Mouse (Mus musculus) frontal cortex, postnatal 10 days (tissue): ENCODE data around the gene Larp6.
A peak's percentile ranks its signal among the peaks of the same experiment; 100 is the strongest.

Experiments
- DNase-seq, 2 experiments: peaks; one replicate each; pipeline ENCODE4 v3.0.0; 2022; ENCODE audit warnings: low spot score in 2 of 2, mixed read lengths in 1 of 2

Gene Larp6

DNA sequence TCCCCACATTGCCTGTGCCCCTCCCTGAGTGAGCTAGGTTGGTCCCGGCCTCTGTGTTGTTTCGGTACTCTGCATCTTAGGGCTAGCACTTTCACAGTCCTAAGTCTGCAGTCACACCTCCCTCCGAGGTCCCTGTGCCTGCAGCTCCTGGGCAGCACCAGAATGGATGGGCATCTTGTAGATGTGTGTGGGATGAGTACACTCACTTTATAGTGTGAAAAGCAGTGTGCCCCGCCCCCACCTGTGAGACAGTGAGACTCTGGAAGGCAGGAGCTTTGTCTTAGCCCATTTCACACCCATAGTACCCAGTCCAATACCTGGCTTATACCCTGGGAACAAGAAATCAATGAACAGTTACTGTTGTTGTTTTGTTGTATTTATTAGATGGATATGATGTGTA is 2.5 kb downstream of the Larp6 start:
- DNase-seq = no peak

DNA sequence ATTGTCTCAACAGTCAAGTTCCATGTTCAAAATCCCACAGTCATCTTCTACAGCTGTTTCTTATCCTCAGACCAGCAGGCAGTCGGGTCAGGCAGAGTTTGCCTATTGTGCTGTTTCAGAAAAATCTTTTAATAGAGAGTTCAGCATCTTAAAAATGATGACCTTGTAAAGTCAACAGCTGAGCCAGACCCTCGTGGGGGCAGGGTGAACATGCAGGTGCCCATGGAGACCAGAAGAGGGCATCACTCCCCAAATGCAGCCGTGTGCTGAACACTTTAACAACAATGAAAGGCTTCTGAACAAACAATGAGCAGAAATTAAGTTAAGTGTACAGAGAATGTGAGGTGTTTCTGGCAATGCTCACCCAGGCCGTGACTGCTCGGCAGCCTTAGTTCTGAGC is 3.0 kb downstream of the Larp6 start:
- no peak for DNase-seq

DNA sequence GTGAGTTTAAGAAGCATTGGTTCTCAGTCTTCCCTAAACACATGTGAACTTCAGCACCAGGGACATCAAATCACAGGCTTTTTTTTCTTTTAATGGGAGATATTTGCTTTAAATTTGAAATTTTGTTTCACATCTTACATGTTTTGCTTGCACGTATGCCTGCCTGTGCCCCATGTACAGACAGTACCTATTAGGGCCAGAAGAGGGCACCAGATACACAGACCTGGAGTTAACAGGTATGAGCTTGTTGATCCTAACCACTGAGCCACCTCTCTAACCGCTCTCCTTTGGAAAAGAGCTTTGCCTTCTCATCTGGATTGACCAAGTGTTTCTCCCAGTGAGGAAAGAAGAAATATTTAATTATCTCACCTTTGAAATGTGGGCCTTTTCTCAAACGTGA is 5.5 kb downstream of the Larp6 start:
- DNase-seq = no peak

DNA sequence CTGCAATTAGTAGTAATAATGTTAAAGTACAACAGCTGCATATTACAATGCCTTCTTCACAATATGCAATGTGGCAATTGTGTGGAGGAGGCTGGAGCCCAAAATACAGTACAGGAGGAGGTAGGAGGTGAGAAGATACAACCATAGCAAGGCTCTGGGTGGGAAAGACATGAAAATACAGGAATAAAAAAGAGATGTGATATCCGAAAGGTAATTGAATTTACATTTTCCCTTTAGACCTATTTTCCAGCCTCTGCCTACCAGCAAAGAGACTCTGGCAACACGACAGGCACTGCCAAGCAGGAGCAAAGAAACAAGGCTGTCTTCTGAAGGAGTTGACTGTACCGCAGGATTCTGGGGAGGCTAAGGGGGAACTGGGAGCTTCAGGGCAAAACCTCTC is 6.9 kb downstream of the Larp6 start:
- no peak for DNase-seq

DNA sequence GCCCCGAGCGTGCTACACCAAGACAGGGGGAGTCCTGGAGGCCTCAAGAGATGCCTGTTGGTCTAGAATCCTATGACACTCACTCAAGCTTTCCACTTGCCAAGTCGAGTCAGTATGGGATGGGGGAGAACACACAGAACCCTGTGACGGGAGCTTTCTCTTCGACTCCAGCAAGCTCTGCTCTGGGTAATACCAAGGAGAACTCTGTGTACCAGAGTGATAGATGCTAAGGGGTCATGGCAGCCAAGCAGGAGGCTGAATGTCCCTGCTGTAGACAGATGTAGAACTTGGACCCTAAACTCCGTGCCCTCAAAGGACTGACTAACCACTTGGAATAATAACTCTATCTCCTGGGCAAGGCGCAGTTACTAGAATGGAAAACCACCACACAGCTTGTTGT is 12.2 kb downstream of the Larp6 start:
- DNase-seq = no peak

DNA sequence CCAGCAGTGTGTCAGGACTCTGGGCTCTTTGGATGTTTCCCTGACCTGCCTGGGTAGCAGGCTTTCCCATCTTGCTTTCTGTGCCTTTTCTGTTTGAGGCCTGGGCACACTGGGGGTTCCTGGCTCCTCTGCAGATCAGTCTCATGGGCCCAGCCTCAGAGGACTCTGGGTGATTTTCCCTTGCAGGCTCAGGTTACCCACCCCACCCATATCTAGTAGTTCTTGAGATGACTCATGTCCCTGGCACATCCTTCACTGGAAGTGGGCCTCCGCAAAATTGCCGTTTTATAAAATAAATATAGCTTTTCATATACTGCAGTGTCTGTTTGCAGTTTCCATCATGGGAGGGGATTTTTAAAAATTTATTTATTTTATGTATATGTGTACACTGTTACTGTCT is 21.5 kb downstream of the Larp6 start:
- DNase-seq = no peak

DNA sequence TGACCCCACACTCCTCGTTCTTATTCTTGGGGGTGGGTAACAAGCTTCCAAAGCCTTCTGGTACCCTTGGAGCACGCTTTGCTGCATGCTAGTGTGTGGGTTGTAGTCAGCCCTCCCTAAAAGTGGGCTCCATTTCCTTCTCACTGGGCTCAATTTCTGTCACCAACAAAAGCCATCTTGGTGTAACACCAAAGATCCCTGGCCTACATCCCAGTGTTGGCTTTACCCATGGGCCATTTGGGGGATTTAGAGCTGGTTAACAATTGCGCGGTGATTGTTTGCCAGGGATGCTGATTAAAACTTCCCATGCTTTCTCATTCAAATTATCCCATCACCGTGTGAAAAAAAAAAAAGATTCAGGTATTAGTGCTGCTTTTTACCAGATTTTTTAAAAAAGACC is 26.3 kb downstream of the Larp6 start:
- DNase-seq = no peak

DNA sequence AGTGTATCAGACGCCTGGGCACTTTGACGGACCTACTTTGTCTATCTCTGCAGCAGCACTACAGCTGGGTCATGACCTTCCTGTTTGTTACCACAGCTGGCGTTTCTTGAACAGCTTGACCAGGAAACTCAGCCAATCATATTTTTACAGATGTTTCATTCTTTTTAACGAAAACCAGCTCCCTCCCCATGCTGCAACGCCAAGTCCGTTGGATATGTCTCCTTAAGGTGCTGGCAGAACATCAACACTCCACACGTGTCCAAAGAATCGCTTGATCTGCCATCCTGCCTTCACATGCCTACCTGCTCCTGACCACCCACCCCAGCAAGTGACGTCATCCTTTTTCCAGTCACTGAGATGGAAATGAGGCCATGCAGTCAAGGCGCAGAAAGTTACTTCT is 28.6 kb downstream of the Larp6 start:
- no peak for DNase-seq

DNA sequence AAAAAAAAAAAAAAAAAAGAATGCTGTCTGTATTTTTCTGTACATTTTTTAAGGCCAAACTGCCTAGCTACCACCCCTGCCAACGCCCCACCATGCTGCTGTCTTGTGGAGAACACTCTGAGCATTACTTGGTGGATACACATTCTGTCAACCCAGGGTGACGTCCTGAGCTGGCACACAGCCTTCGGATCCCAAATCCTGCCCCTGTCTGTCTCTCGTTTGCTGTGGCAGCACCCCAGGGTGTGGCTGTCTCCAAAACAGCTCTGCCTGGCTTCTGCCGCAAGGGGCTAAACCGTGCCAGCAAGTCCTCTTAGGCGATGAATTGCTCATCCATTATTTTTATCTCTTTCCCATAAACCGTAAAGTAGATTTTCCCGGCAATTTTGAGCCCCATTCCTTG is 29.7 kb downstream of the Larp6 start:
- DNase-seq = peak in 1 of 2 experiments; percentile 41

DNA sequence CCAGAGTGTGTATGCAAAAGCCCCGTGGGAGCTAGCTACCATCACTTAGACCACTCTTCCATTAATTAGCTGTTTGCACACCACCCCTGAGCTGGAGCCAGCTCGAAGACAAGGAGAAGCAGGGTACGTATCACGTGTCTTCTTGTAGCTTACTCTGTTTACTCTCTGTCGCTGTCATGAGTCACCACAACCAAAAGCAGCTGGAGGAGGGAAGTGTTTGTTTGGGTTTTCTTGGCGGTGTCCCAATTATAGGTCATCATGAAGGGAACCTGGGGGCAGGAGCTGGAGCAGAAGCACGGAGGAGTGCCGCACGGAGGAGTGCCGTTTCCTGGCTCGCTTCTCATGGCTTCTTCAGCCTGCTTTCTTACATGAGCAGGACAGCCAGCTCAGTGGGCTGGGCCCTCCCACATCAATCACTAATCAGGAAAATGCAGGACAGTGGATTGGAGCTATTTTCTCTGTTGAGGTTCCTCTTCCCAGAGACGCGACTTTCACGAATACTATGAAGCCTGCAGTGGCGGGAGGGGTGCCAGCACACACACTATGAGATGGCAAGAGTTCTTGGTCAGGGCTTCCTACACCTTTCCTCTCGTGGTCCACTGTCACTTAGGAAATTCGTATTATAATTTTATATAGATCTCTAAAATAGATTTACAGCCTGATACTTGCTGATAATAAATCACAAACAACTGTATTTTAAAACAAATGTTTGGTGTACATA is 30.6 kb downstream of the Larp6 start:
- DNase-seq = peak; percentile 21 to 44

DNA sequence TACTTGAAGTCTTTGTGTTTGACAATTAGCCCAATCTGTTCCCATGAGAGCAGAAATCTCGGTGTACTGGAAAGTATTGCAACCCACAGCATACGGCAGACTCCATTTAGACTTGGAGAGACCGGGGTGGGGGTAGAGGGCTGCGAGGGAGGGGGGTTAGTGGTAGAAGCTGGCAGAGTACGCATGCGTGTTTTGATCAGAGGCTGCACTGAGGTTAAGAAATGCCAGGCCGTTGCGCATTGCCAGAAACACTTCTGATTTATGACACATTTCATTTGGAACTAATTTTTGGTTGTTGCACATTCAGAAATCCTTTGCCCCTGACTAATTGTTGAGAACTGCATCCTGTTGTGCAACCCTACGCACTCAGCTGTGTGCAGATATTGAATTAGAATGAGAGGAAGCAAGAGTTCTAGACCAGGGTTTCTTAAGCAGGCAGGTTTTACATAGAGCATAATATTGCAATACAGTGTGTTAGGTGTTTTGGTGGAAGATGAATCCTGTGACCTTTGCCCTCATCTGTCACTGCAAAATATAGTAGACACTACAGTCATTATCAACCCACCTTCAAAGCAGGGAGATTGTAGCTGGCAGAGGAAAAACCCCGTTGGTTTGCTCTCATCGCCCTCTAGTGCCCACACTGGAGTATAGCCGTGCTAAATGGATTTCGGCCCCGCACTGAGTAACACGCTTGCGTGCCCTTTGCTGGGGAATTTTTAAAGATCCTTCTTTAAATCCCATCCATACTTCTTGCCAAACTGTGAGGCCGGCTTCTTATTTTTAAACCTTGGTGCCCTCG is 31.6 kb downstream of the Larp6 start:
- peak in 1 of 2 experiments; percentile 51 for DNase-seq

DNA sequence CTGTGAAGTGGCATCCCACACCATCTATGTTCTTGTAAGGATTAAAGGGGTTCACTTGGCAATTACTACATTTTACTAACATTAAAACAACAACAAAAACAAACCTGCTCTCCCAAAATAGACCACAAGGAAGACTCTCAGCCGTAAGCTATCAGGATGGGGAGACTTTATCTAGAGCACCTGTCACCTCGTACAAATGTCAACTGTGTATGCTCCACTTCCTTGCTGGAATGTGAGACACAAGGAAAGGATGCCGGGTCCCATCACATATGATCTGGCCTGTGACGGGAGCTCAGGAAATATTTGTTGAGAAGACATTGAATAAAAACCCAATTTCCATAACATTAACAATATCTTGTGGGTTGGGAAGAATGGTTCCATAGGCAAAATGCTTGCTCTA is 32.2 kb downstream of the Larp6 start:
- no peak for DNase-seq

DNA sequence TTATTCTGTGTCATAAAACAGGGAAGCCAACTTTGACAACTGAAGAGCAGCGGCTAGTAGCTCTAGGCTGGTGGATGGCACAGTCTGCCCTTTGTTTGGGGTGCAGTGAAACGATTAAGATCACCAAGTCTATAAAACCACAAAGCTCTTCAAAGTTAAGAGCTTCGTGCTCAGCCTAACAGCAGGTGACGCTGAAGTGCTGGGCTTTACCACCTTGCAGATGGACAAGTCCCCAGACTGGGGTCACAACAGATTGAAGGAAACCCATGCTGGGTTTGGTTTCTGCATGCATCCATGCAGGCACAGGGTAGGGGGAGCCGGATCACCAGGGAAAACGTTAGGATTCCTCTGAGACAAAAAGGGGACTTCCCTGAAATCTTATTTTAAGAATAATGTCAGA is 33.8 kb downstream of the Larp6 start:
- DNase-seq = no peak

DNA sequence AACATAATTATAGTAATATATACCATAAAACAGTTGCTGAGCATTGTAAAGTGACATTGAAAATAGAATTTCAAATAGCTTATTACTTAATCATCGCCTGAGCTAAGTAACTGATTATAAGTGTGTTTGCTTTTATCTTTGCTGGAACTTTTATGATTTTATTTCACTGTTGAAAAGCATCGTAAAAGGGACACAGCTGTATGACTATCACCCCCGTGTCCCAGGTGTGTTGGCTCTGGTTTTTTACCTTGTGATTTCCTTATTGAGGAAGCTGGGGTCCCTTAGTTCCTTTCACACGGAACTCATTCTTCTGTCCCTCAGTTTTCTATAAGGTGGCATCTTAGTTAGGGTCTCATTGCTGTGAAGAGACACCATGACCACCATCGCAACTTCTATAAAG is 34.9 kb downstream of the Larp6 start:
- no peak for DNase-seq

DNA sequence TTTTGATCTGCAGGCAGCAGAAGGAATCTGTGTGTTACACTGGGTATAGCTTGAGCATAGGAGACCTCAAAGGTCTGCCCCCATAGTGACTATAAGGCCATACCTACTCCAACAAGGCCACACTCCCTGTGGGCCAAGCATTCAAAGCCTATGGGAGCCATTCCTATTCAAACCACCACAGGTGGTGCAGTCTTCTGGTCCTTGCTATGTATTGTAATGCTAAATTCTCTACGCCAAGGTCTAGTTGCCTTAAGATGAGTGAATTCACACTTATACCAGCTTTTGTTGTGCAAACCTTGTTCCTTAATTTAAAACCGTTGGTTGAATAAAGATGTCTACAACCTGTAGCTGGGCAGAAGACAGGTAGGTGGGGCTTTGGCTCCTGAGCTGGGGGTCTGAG is 35.4 kb downstream of the Larp6 start:
- DNase-seq = no peak

DNA sequence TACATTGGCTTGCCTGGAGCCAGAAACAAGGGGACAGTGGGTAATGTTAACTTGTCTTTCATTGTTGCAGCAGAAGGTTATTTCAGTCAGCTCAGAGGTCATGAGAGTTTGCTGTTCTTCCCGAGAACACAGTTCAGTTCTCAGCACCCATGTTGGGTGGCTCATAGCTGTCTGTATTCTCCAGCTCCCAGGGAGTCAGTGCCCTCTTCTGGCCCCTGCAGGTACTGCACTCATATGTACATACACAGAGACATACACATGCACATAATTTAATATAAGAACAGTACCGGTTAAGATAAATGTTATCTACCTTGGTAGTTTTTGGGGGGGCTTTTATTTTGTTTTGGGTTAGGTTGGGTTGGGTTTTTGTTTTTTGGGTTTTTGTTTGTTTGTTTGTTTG is 36.3 kb downstream of the Larp6 start:
- DNase-seq = no peak

DNA sequence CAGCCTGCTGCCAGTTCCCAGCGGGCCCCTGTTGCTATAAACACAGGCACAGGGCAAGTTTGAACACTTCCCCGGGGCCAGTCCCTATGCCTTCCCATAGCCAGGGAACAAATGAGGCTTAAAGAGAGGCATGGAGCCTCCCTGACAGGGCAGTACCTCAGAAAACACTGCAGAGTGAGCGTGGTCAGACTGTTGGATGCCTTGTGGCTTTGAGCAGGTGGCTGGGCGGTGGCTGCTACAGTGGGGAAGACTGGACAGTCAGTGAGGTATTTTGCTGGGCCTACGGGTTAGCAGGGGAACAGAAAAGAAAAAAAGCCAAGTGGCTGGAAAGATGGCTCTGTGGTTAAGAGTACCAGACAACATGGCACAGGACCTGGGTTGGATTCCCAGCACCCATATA is 38.3 kb downstream of the Larp6 start:
- DNase-seq = no peak

DNA sequence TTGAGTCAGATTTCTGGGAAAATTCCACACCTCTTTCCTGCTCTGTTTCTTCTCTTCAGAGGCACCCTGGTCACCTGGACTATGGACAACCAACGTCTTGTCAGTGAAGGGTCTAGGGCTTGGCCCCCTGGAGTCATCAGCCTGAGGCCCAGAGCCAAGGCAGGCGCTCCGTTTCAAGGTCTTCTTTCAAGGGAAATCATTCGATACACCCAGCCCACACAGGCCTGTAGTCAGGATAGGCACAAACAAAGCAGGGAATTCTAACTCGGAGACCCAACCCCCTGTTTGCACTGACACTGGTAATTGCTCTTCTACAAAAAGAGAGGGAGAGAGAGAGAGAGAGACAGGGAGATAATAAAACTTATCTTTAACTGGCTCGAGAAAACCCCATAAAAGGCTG is 39.2 kb downstream of the Larp6 start:
- no peak for DNase-seq

DNA sequence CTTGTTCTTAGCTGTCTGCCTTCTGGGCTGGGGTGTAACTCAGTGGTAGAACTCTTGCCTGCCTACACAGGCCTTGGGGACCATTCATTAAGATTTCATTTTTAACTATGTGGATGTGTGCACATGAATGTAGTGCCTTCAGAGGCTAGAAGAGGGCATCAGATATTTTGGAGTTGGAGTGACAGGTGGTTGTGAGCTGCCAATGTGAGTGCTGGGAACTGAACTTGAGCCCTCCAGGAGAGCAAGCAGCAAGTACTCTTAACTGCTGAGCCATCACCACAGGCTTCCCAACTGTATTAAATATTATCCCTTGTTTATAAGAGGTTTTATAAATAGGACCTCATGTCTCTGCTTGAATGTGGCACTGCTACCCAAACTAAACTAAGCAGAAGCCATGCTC is 39.8 kb downstream of the Larp6 start:
- DNase-seq = no peak

DNA sequence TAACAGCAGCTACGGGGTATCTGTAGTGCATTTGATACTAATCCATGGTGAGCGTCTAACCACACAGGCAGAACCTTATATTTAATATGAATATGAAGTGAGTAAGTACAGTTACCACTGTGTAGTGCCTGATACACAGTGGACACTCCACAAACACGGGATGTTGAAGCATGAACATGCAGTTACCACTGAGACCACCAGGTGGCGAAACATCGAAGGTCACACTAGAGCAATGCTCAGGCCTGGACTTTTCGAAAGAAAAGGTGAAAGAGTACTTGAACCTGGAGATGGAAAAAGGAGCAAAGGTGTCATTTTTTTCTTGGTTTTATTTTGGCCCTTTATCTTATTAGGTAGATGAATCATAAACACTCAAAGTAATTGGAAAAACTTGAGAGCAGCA is 43.5 kb downstream of the Larp6 start:
- DNase-seq = peak in 1 of 2 experiments; percentile 46

DNA sequence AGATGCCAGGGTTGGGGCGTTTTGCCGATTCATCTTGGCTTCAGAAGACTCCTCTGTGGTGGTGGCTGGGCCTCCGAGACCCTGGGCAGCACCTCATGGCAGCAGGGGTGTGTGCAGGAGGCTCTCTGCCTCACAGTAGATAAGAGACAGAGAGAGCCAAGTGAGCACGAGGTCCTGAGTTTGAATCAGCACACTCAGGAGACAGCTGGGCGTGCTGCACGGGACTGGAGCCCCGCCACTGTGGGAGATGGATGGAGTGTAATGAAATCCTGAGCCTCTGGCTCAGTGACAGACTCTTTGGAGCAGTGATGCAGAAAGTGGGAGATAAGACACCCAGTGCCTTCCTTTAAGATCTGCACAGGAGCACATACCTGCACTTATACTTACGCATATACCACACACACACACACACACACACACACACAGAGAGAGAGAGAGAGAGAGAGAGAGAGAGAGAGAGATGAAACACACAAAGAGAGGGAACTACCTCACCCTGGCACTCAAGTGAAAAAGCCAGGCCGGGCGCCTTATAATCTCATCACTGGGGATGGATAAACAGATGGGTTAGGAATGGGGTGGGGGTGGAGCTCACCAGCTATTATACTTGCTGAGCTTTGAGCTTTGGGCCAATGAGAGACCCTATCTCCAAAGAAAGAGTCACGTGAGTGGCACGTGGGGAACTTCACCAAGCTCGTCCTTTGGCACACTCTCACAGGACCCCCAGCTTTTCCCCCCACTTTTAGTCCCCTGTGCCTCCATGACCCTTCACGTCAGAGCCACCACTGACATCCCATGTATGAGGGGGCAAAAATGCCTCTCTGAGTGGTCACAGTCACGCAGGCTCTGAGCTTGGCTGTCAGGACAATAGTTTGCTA is 44.3 kb downstream of the Larp6 start:
- DNase-seq = no peak

DNA sequence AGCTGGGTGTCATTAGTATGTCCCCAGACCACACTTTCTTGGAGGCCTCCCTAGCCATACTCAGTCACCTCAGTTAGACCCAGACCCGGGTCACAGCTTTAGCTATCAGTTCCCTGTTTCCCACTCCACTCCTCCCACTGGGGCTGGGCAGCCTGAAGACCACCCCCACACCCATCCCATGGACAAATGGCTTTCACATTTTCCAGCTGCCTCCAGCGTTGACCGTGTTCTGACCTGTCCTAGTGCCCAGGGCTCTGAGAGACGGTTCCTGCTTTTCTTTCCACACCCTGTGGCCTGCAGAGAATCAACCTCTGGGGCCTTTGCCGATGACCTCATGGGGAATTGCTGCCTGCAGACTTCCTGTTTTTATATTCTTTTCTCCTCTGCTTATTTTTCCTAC is 45.0 kb downstream of the Larp6 start:
- DNase-seq = no peak
